Mouse (Mus musculus): ENCODE data around the gene Cacna1h.
A peak's percentile ranks its signal among the peaks of the same experiment; 100 is the strongest.

DNA sequence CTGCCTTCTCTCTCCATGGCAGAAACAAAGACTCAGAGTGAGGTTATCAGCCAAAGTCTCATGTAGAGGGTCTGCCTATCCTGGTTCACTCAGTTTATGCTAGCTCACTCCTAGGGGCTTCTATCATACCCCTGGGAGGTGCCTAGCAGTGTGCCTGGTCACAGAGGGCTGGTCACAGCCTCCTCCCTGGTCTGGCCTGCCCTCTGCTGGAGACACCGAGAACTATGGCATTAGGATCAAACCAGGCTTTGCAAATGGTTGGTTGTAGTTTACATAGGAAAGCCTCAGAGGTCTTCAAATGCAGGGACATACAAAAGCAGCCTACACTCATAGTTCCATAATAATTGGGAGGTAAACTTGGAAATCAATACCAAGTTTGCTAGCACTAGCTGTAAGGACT lies 69.9 kb downstream of the Cacna1h start:
- peak; percentile 90 for TF ChIP-seq CTCF (IDR thresholded peaks at IDR 0.05; ENCODE audit: low read depth, low read length)
- TF ChIP-seq GATA1 (IDR thresholded peaks at IDR 0.05; ENCODE audit: borderline replicate concordance, low read length): no peak
- TF ChIP-seq GATA2 (IDR thresholded peaks at IDR 0.05; ENCODE audit: borderline replicate concordance, low read depth, low read length): no peak
- TF ChIP-seq POLR2AphosphoS5 (IDR thresholded peaks at IDR 0.05; ENCODE audit: insufficient replicate concordance, low read depth, low read length): no peak
